Mouse (Mus musculus): Measurements from ENCODE around the gene Slc2a9. TPM values are rescaled to one million over a fixed set of nuclear protein-coding genes. Genes with fewer than 3 reads are reported as not detected.

Gene Slc2a9
- polyA plus RNA-seq (2012; ENCODE audit: insufficient read depth, low replicate concordance): 0.91 and 1.1 TPM in 2 replicates

DNA sequence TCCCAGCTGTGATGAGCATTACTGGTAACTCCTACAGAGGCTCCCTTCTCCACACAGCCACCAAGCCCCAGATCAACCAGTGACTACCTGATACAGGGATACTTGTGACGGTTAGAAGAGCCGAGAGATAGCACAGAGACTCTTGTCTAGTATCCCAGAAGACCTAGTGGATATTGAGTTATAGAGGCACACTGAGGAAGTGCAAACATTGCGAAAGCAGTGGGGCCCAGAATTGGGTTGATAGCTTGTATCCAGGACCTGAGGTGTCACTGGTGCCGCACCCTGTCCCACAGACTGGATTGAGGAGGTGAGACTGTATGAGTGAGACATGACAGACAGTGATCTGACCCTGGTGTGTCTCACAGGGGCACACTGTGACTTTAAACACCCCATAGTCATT lies at the start of gene Slc2a9:
TSS of gene Slc2a9 (minus strand) at position 152 of the 400 bp plus-strand sequence.
- Histone ChIP-seq H3K4me1 (peaks cover 63% of the 10 kb centered on the region), H3K27me3 (replicated peaks) (no peaks in the 10 kb centered on the region), H3K36me3 (replicated peaks; ENCODE audit: low read length) (no peaks in the 10 kb centered on the region), H3K4me3 (replicated peaks) (peak within 1 kb of the TSS; percentile 62), H3K9me3 (no peaks in the 10 kb centered on the region)
- TF ChIP-seq GATA1 (IDR thresholded peaks at IDR 0.05; ENCODE audit: borderline replicate concordance, low read length) (no peak), FLI1 (IDR thresholded peaks at IDR 0.05; ENCODE audit: low read length) (no peak)

- H3K9me3 ChIP-seq: no peaks in the 10 kb centered on the region
- no peak overlapping the region for H3K4me3 ChIP-seq (replicated peaks)
- peaks cover 100% of the 10 kb centered on the region for H3K36me3 ChIP-seq (replicated peaks; ENCODE audit: low read length)
- H3K27me3 ChIP-seq (replicated peaks): no peaks in the 10 kb centered on the region
- H3K4me1 ChIP-seq: peaks cover 100% of the 10 kb centered on the region
- TF ChIP-seq FLI1 (IDR thresholded peaks at IDR 0.05; ENCODE audit: low read length): no peak
- no peak for TF ChIP-seq GATA1 (IDR thresholded peaks at IDR 0.05; ENCODE audit: borderline replicate concordance, low read length)
Measured at GRCm38 (mm10) chr5:38552615-38553014, 49.7 kb upstream of the Slc2a9 start.

DNA sequence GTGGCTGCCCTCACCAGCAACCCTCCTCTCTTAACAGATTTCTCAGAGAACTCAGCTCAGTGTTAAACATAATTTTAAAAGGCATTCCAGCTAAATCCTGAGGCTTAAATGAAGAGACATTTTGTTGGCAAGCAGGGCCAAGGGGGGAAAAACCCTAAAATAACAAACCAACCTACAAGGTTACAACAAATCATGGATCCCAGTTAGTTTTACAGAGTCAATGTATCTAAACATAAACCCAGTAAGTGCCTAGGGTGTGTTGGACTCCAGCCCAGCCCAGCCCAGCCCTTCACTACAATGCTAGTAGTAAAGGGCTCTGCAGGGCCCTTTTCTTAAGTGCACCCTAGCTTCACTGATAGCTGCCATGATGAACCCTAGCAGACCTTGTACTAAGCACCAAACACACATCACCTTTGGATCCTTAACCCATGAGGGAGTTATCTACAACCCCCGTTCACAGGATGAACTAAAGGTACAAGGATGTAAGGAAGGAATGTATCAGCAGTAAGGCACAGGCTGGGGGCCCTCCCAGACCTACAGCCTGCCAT lies 47.4 kb upstream of the Slc2a9 start:
- H3K27me3 ChIP-seq (replicated peaks): no peaks in the 10 kb centered on the region
- no peak for TF ChIP-seq FLI1 (IDR thresholded peaks at IDR 0.05; ENCODE audit: low read length)
- no peak for TF ChIP-seq GATA1 (IDR thresholded peaks at IDR 0.05; ENCODE audit: borderline replicate concordance, low read length)
- H3K4me1 ChIP-seq: peaks cover 100% of the 10 kb centered on the region
- H3K4me3 ChIP-seq (replicated peaks): no peak overlapping the region
- H3K9me3 ChIP-seq: no peaks in the 10 kb centered on the region
- H3K36me3 ChIP-seq (replicated peaks; ENCODE audit: low read length): peaks cover 100% of the 10 kb centered on the region

DNA sequence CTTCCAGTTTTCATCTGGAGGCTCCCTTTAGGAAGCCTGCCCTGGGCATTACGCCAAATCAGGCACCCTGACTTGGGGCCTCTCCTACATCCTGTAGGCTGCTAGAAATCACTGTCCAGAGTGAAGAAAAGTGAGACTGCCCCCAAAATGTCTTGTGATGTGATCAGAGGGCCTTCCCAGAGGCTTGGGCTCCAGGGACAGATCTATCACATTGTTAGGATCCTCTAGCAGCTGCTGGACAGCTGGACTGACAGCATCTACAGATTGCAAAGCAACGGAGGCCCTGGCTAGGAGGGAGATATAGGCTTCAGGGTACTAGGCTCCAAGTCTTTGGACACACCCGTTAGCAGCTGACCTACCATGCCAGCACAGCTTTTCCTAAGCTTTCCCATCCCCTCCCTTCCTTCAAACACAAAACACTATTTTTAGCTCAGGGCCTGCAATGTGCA lies 46.5 kb upstream of the Slc2a9 start:
- H3K9me3 ChIP-seq: no peaks in the 10 kb centered on the region
- H3K27me3 ChIP-seq (replicated peaks): no peaks in the 10 kb centered on the region
- H3K4me3 ChIP-seq (replicated peaks): no peak overlapping the region
- peaks cover 100% of the 10 kb centered on the region for H3K36me3 ChIP-seq (replicated peaks; ENCODE audit: low read length)
- H3K4me1 ChIP-seq: peaks cover 100% of the 10 kb centered on the region
- TF ChIP-seq GATA1 (IDR thresholded peaks at IDR 0.05; ENCODE audit: borderline replicate concordance, low read length) (no peak), FLI1 (IDR thresholded peaks at IDR 0.05; ENCODE audit: low read length) (no peak)

DNA sequence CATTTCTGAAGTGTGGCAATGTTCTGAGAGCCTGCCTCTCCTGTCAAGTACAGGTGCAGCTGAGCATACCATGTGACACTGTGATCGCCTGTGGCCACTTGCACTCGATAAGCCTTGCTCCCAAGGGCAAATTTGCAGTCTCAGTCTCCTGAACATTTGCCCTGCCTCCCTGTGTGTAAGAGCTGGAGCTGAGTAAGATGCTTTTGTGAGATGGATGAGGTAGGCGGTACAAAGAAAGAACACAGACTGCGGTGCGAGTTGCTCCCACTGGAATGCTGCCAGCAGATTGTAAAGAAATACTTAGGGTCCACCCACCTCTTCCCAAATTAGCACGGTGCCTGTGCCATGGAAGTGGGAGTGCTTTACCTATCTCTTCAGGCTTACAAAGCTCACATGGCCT lies 44.4 kb upstream of the Slc2a9 start:
- no peaks in the 10 kb centered on the region for H3K9me3 ChIP-seq
- peaks cover 100% of the 10 kb centered on the region for H3K36me3 ChIP-seq (replicated peaks; ENCODE audit: low read length)
- H3K4me1 ChIP-seq: peaks cover 98% of the 10 kb centered on the region
- TF ChIP-seq GATA1 (IDR thresholded peaks at IDR 0.05; ENCODE audit: borderline replicate concordance, low read length) (no peak), FLI1 (IDR thresholded peaks at IDR 0.05; ENCODE audit: low read length) (no peak)
- H3K4me3 ChIP-seq (replicated peaks): no peak overlapping the region
- no peaks in the 10 kb centered on the region for H3K27me3 ChIP-seq (replicated peaks)

DNA sequence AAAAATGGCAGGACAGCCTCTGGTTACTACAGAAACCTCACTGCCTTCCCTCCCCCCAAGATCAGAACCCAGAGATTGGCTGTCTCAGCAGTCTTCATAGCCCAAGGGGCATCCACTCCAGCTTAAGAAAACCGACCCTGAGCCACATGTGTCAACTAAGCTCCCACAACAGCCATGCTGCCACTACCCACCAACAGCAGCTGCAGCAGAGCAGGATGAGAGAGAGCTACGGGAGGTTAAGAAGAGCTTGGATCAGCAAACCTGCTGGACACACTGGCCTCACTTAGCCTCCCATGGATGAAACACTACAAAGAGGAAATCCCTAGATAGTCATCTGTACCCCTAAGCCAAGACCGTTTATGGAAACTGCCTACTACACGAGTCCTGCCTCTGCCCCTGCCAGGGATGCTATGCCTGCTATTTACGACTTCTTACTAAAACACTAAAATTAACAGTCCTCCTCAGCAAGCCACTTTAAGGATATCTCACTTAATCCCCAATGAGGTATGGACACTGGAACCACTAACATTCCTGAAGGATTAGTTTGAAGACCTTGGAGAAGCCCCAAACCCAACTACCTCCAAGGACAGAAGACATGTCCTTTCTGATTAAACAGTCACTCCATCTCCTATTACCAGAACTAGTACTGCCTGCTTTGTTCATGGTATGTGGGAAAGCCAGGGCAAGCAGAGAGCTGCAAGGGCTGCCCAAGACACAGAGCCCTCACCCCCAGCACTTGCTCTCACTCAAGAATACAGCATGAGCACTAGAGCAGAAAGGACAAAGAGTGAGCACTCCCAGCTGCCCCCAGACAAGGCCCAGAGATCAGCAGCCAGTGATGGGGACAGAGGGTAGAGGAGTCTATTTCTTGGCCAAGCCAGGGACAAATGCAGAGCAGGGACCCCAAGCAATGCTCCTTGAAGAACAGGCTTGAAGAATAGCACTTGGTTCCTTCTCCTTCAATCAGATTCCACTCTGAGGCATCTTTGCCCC lies 41.8 kb upstream of the Slc2a9 start:
- TF ChIP-seq FLI1 (IDR thresholded peaks at IDR 0.05; ENCODE audit: low read length) (no peak), GATA1 (IDR thresholded peaks at IDR 0.05; ENCODE audit: borderline replicate concordance, low read length) (no peak)
- Histone ChIP-seq H3K9me3 (no peaks in the 10 kb centered on the region), H3K4me3 (replicated peaks) (no peak overlapping the region), H3K36me3 (replicated peaks; ENCODE audit: low read length) (peaks cover 100% of the 10 kb centered on the region), H3K27me3 (replicated peaks) (no peaks in the 10 kb centered on the region), H3K4me1 (peaks cover 98% of the 10 kb centered on the region)

GRCm38 (mm10) chr5:38543496-38544217 lies 40.7 kb upstream of the Slc2a9 start:
- Histone ChIP-seq H3K4me3 (replicated peaks) (no peak overlapping the region), H3K9me3 (no peaks in the 10 kb centered on the region), H3K27me3 (replicated peaks) (no peaks in the 10 kb centered on the region), H3K4me1 (peaks cover 95% of the 10 kb centered on the region), H3K36me3 (replicated peaks; ENCODE audit: low read length) (peaks cover 100% of the 10 kb centered on the region)
- TF ChIP-seq FLI1 (IDR thresholded peaks at IDR 0.05; ENCODE audit: low read length): no peak
- TF ChIP-seq GATA1 (IDR thresholded peaks at IDR 0.05; ENCODE audit: borderline replicate concordance, low read length): no peak

DNA sequence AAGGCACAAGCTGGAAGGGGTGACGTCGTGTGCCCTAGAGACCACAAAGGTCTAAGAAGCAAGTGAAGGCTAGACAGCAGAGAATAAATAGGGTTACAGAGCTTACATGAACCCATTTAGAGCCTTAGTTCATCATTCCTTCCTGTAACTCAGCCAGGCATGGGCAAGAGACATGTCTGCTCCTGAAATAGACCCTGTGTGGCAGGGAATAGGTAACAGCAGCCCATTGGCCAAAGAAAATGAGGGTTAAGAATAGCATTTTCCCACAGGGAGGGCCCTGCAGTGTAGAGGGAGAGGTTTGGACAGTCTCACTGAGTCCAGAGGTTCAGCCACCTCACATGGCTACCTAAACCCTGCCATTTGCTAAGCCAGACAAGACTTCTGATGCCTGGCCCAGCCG lies 38.8 kb upstream of the Slc2a9 start:
- Histone ChIP-seq H3K4me1 (peaks cover 76% of the 10 kb centered on the region), H3K36me3 (replicated peaks; ENCODE audit: low read length) (peaks cover 100% of the 10 kb centered on the region), H3K27me3 (replicated peaks) (no peaks in the 10 kb centered on the region), H3K4me3 (replicated peaks) (no peak overlapping the region), H3K9me3 (no peaks in the 10 kb centered on the region)
- TF ChIP-seq GATA1 (IDR thresholded peaks at IDR 0.05; ENCODE audit: borderline replicate concordance, low read length): no peak
- no peak for TF ChIP-seq FLI1 (IDR thresholded peaks at IDR 0.05; ENCODE audit: low read length)

DNA sequence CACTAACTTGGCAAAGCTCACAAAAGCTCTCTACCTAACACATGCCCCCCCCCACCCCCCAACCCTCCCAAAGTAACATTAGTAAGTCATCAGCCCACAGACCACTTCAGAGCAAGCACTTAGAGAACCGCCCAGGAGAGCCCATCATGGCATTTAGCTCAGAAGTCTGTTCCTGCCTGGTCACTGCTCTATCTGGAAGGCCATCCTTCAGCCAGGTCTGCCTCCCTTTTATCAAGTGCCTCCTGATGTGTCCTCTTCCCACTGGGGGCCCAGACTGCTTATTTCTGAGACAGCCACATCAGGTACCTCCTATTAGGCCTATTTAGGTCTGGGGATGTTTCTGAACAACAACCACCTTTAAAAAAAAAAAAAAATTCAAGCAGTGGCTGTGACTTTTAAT lies 38.0 kb upstream of the Slc2a9 start:
- peaks cover 100% of the 10 kb centered on the region for H3K36me3 ChIP-seq (replicated peaks; ENCODE audit: low read length)
- peaks cover 68% of the 10 kb centered on the region for H3K4me1 ChIP-seq
- no peak for TF ChIP-seq FLI1 (IDR thresholded peaks at IDR 0.05; ENCODE audit: low read length)
- TF ChIP-seq GATA1 (IDR thresholded peaks at IDR 0.05; ENCODE audit: borderline replicate concordance, low read length): no peak
- H3K27me3 ChIP-seq (replicated peaks): no peaks in the 10 kb centered on the region
- no peak overlapping the region for H3K4me3 ChIP-seq (replicated peaks)
- H3K9me3 ChIP-seq: no peaks in the 10 kb centered on the region

Data from megakaryocyte, embryonic 14.5 days (primary cell).